Mouse (Mus musculus): ENCODE data around the gene Prkci. TPM values are rescaled to one million over a fixed set of nuclear protein-coding genes. Genes with fewer than 3 reads are reported as not detected.

The Prkci gene
- total RNA-seq, 1 experiment = 95.2 TPM

DNA sequence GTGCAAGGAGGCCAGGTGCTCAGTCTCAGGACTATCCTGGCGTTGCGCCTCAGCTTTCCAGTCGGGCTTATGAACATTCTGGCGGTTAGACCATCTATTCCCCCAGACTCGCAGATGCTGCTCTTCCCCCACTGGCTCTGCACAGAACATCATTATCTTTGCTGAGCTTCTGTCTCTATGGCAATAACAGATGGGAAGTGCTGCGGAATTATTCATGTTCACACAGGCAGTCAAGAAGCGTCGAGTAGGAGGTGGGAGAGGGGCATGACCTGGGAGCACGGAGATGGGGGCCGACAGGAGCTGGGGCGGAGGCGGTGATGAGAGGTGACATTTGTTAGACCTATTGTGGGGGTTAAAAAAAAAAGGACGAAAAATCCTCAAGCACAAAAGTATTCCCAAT, 97.6 kb downstream of the Prkci start:
- in situ Hi-C loops (cut with MboI; ENCODE audit: low sequenced_read_pairs in 2 of 2, unreplicated experiment in 2 of 2) = no loop called here
- Histone ChIP-seq H3K4me1 (ENCODE audit: control insufficient read depth in 2 of 2, insufficient read depth in 2 of 2, low read length in 2 of 2, poor library complexity in 1 of 2) (peaks cover 22 to 23% of the 10 kb centered on the region in 2 experiments), H3K36me3 (ENCODE audit: control insufficient read depth, insufficient read depth, low read length, poor library complexity, severe bottlenecking) (peaks cover 5% of the 10 kb centered on the region; the same call in 1 of the 2 replicates), H3K4me3 (ENCODE audit: insufficient read depth in 1 of 2, low read depth in 1 of 2, low read length in 2 of 2, poor library complexity in 1 of 2, severe bottlenecking in 1 of 2) (peak overlapping the region; percentile 47 to 99), H3K9me3 (ENCODE audit: control insufficient read depth, insufficient read depth, low read depth, low read length) (no peaks in the 10 kb centered on the region), H3K9ac (ENCODE audit: insufficient read depth, low read depth, low read length, poor library complexity, severe bottlenecking) (peak overlapping the region; percentile 33; the same call in 1 of the 2 replicates), H3K27ac (ENCODE audit: insufficient read depth, low read depth, low read length, poor library complexity, severe bottlenecking) (peak overlapping the region; percentile 100; the same call in 1 of the 2 replicates)
- TF ChIP-seq ZC3H11A (IDR thresholded peaks at IDR 0.05; ENCODE audit: borderline replicate concordance, low read depth, low read length) (no peak), CHD2 (IDR thresholded peaks at IDR 0.05; ENCODE audit: low read depth, low read length) (no peak), ZNF384 (IDR thresholded peaks at IDR 0.05; ENCODE audit: low read depth, low read length) (no peak), MAFK (IDR thresholded peaks at IDR 0.05; ENCODE audit: insufficient read depth, low read depth, low read length) (no peak), HCFC1 (IDR thresholded peaks at IDR 0.05; ENCODE audit: borderline replicate concordance, insufficient read depth, low read length) (no peak)
- DNase-seq (ENCODE audit: low read depth, low spot score) = no peak

DNA sequence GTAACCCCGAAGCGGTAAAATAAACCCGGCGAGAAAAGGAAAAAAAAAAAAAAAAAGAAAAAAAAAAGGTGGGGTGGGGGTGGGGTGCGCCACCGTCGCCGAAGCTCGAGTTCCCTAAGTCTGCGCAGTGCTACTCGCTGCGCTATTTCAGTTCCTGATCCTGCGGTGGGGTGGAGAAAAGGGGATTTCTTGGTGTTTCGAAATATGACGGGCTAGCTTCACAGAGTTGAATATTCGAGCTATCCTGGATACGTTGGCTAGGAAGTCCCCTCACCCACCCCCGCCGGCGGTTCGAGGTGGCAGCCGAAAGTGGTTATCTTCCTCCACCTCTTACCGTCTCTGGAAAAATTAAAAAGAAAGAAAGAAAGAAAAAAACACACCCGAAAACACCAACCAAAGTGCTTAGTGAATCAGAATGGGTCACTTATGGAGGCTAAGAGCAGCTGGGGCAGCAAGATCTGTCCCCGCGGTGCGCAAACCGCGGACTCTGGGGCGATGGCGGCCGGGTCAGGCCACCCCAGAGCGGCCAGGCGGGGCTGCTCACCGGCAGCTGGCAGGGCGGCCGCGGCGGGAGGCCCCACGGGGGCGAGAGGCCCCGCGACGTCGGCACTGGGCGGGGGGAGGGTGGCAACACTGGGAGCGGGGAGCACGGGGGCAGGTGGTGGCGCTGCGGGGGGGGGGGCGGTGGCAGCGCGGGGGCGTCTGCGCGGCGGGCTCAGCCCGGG, 98.2 kb downstream of the Prkci start:
- H3K36me3 ChIP-seq (ENCODE audit: control insufficient read depth, insufficient read depth, low read length, poor library complexity, severe bottlenecking) = peaks cover 5% of the 10 kb centered on the region; the same call in 1 of the 2 replicates
- H3K4me3 ChIP-seq (ENCODE audit: insufficient read depth in 1 of 2, low read depth in 1 of 2, low read length in 2 of 2, poor library complexity in 1 of 2, severe bottlenecking in 1 of 2) = peak overlapping the region; percentile 47 to 99
- no peaks in the 10 kb centered on the region for H3K9me3 ChIP-seq (ENCODE audit: control insufficient read depth, insufficient read depth, low read depth, low read length)
- H3K9ac ChIP-seq (ENCODE audit: insufficient read depth, low read depth, low read length, poor library complexity, severe bottlenecking) = peak overlapping the region; percentile 69
- TF ChIP-seq ZC3H11A (IDR thresholded peaks at IDR 0.05; ENCODE audit: borderline replicate concordance, low read depth, low read length) = no peak
- peak; percentile 55; the same call in 1 of the 2 replicates for TF ChIP-seq HCFC1 (IDR thresholded peaks at IDR 0.05; ENCODE audit: borderline replicate concordance, insufficient read depth, low read length)
- TF ChIP-seq CHD2 (IDR thresholded peaks at IDR 0.05; ENCODE audit: low read depth, low read length) = no peak; the same call in 1 of the 2 replicates
- TF ChIP-seq ZNF384 (IDR thresholded peaks at IDR 0.05; ENCODE audit: low read depth, low read length) = peak; percentile 95
- in situ Hi-C loops (cut with MboI; ENCODE audit: low sequenced_read_pairs in 2 of 2, unreplicated experiment in 2 of 2) = no loop called here
- peak; percentile 25 for DNase-seq (ENCODE audit: low read depth, low spot score)
- H3K4me1 ChIP-seq (ENCODE audit: control insufficient read depth in 2 of 2, insufficient read depth in 2 of 2, low read length in 2 of 2, poor library complexity in 1 of 2) = peaks cover 21% of the 10 kb centered on the region in 2 experiments
- peak overlapping the region; percentile 100 for H3K27ac ChIP-seq (ENCODE audit: insufficient read depth, low read depth, low read length, poor library complexity, severe bottlenecking)

DNA sequence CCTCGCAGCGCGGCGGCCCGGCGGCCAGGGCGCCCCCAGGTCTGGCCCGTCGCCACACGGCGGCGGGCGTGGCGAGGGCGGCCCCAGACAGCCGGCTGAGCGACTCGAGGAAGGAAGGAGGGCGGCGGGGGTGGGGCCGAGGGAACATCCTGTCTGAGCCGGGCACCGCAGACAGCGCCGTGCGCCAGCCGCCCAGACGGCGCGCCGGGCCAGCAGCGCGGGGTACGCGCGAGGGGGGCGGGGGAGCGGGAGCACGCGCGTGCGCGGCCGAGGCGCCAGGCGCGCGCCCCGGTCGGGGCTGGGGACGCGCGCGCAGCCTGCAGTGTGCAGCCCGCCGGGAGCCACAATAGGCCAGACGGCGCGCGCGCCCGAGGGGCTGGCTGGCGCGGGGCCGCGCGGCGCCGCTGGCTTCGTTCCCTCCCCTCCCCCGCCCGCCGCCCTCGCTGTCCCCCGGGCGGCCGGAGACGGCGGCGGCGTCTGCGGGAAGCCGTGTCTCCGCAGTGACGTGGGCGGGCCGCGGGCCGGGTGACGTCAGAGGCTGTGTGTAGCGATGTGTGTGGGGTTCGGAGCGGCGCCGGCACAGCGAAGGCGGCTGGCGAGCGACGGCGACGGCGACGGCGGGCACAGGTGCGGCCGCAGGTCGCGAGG, 99.1 kb downstream of the Prkci start, which contains the start of gene Skil:
Gene Skil (plus strand): TSS at position 528 of the 648 bp plus-strand sequence.
- peak; percentile 84 for DNase-seq (ENCODE audit: low read depth, low spot score)
- peak within 1 kb of the TSS; percentile 93 for H3K9ac ChIP-seq (ENCODE audit: insufficient read depth, low read depth, low read length, poor library complexity, severe bottlenecking)
- peaks cover 21% of the 10 kb centered on the region in 2 experiments for H3K4me1 ChIP-seq (ENCODE audit: control insufficient read depth in 2 of 2, insufficient read depth in 2 of 2, low read length in 2 of 2, poor library complexity in 1 of 2)
- H3K4me3 ChIP-seq (ENCODE audit: insufficient read depth in 1 of 2, low read depth in 1 of 2, low read length in 2 of 2, poor library complexity in 1 of 2, severe bottlenecking in 1 of 2) = peak within 1 kb of the TSS; percentile 85 to 99
- peak within 1 kb of the TSS; percentile 100 for H3K27ac ChIP-seq (ENCODE audit: insufficient read depth, low read depth, low read length, poor library complexity, severe bottlenecking)
- in situ Hi-C loops (cut with MboI; ENCODE audit: low sequenced_read_pairs in 2 of 2, unreplicated experiment in 2 of 2) = no loop called here
- H3K9me3 ChIP-seq (ENCODE audit: control insufficient read depth, insufficient read depth, low read depth, low read length) = no peaks in the 10 kb centered on the region
- peaks cover 5% of the 10 kb centered on the region; the same call in 1 of the 2 replicates for H3K36me3 ChIP-seq (ENCODE audit: control insufficient read depth, insufficient read depth, low read length, poor library complexity, severe bottlenecking)
- no peak for TF ChIP-seq MAFK (IDR thresholded peaks at IDR 0.05; ENCODE audit: insufficient read depth, low read depth, low read length)
- no peak for TF ChIP-seq ZC3H11A (IDR thresholded peaks at IDR 0.05; ENCODE audit: borderline replicate concordance, low read depth, low read length)
- TF ChIP-seq CHD2 (IDR thresholded peaks at IDR 0.05; ENCODE audit: low read depth, low read length) = no peak
- no peak for TF ChIP-seq HCFC1 (IDR thresholded peaks at IDR 0.05; ENCODE audit: borderline replicate concordance, insufficient read depth, low read length)
- no peak for TF ChIP-seq ZNF384 (IDR thresholded peaks at IDR 0.05; ENCODE audit: low read depth, low read length)

DNA sequence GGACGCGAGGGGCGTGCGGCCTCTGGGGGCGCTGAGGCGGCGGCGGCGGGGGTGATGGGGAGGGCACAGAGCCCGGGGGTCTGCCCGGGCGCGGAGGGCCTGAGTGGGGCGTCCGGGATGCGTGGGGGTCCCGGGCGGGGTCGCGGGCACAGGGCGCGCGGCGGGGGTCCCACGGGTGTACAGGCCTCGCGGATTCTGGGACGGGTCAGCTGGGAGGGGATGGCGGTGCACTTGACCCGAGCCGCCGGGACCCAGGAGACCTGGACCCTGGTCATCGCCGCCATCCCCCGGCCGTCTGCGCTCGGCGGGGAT, 99.6 kb downstream of the Prkci start:
- Histone ChIP-seq H3K36me3 (ENCODE audit: control insufficient read depth, insufficient read depth, low read length, poor library complexity, severe bottlenecking) (peaks cover 5% of the 10 kb centered on the region; the same call in 1 of the 2 replicates), H3K4me1 (ENCODE audit: control insufficient read depth in 2 of 2, insufficient read depth in 2 of 2, low read length in 2 of 2, poor library complexity in 1 of 2) (peaks cover 19 to 20% of the 10 kb centered on the region in 2 experiments), H3K9me3 (ENCODE audit: control insufficient read depth, insufficient read depth, low read depth, low read length) (no peaks in the 10 kb centered on the region), H3K9ac (ENCODE audit: insufficient read depth, low read depth, low read length, poor library complexity, severe bottlenecking) (peak overlapping the region; percentile 93), H3K4me3 (ENCODE audit: insufficient read depth in 1 of 2, low read depth in 1 of 2, low read length in 2 of 2, poor library complexity in 1 of 2, severe bottlenecking in 1 of 2) (peak overlapping the region; percentile 85 to 99), H3K27ac (ENCODE audit: insufficient read depth, low read depth, low read length, poor library complexity, severe bottlenecking) (peak overlapping the region; percentile 100)
- in situ Hi-C loops (cut with MboI; ENCODE audit: low sequenced_read_pairs in 2 of 2, unreplicated experiment in 2 of 2) = no loop called here
- no peak for DNase-seq (ENCODE audit: low read depth, low spot score)
- TF ChIP-seq ZNF384 (IDR thresholded peaks at IDR 0.05; ENCODE audit: low read depth, low read length) = no peak
- TF ChIP-seq ZC3H11A (IDR thresholded peaks at IDR 0.05; ENCODE audit: borderline replicate concordance, low read depth, low read length) = no peak
- TF ChIP-seq CHD2 (IDR thresholded peaks at IDR 0.05; ENCODE audit: low read depth, low read length) = no peak
- no peak for TF ChIP-seq HCFC1 (IDR thresholded peaks at IDR 0.05; ENCODE audit: borderline replicate concordance, insufficient read depth, low read length)
- TF ChIP-seq MAFK (IDR thresholded peaks at IDR 0.05; ENCODE audit: insufficient read depth, low read depth, low read length) = no peak

Data from ES-E14 (cell line).